Mouse (Mus musculus) adipocyte (in vitro differentiated cells): ENCODE data around the gene Rab29.
"Not testable (repeated sequence)": the region's sequence is repeated elsewhere in the genome, so short reads cannot be mapped to it uniquely, and the experiment has no call there.

ENCODE experiments used
- DNase-seq: peaks from one replicate; pipeline ENCODE4 v3.0.0-alpha.2; 2016; ENCODE audit warnings: low spot score

The Rab29 gene

GRCm38 (mm10) chr1:131865596-131865995 lies 1.4 kb upstream of the Rab29 start:
- no peak for DNase-seq

- no peak for DNase-seq
Observed at GRCm38 (mm10) chr1:131866304-131866999, 572 bp upstream of the Rab29 start.

GRCm38 (mm10) chr1:131867946-131868290 lies 894 bp downstream of the Rab29 start:
- DNase-seq = no peak

GRCm38 (mm10) chr1:131869561-131869960 lies 2.5 kb downstream of the Rab29 start:
- DNase-seq = no peak

GRCm38 (mm10) chr1:131872856-131873255 lies 5.8 kb downstream of the Rab29 start:
- DNase-seq = peak; percentile 21

- DNase-seq = no peak
Observed at GRCm38 (mm10) chr1:131879816-131880215, 12.8 kb downstream of the Rab29 start.

GRCm38 (mm10) chr1:131882787-131883186 lies 15.8 kb downstream of the Rab29 start:
- no peak for DNase-seq

GRCm38 (mm10) chr1:131886173-131886572 lies 19.1 kb downstream of the Rab29 start:
- DNase-seq = no peak

- no peak for DNase-seq
Observed at GRCm38 (mm10) chr1:131886641-131887040, 19.6 kb downstream of the Rab29 start.

- DNase-seq = no peak
Observed at GRCm38 (mm10) chr1:131890043-131890658, 23.1 kb downstream of the Rab29 start.

GRCm38 (mm10) chr1:131891436-131891835 lies 24.4 kb downstream of the Rab29 start:
- no peak for DNase-seq

- no peak for DNase-seq
Observed at GRCm38 (mm10) chr1:131902679-131903078, 35.7 kb downstream of the Rab29 start.

- DNase-seq = no peak
Observed at GRCm38 (mm10) chr1:131903251-131903650, 36.2 kb downstream of the Rab29 start.

GRCm38 (mm10) chr1:131905497-131905896 lies 38.5 kb downstream of the Rab29 start:
- peak; percentile 64 for DNase-seq

- no peak for DNase-seq
Observed at GRCm38 (mm10) chr1:131908456-131908855, 41.4 kb downstream of the Rab29 start.

GRCm38 (mm10) chr1:131909236-131909635 lies 42.2 kb downstream of the Rab29 start:
- DNase-seq = not testable (repeated sequence)

- peak; percentile 99 for DNase-seq
Observed at GRCm38 (mm10) chr1:131910001-131910648, 43.1 kb downstream of the Rab29 start, which contains the start of gene Nucks1. Gene Nucks1, plus strand, starts transcription at chr1:131910534.

GRCm38 (mm10) chr1:131910674-131911558 lies 43.9 kb downstream of the Rab29 start:
- DNase-seq = peak; percentile 85

GRCm38 (mm10) chr1:131917634-131918033 lies 50.6 kb downstream of the Rab29 start:
- DNase-seq = no peak

- DNase-seq = no peak
Observed at GRCm38 (mm10) chr1:131919052-131919451, 52.0 kb downstream of the Rab29 start.

GRCm38 (mm10) chr1:131922100-131922499 lies 55.1 kb downstream of the Rab29 start:
- DNase-seq = no peak
